Mouse (Mus musculus): ENCODE measurements around the gene Reck.

DNA sequence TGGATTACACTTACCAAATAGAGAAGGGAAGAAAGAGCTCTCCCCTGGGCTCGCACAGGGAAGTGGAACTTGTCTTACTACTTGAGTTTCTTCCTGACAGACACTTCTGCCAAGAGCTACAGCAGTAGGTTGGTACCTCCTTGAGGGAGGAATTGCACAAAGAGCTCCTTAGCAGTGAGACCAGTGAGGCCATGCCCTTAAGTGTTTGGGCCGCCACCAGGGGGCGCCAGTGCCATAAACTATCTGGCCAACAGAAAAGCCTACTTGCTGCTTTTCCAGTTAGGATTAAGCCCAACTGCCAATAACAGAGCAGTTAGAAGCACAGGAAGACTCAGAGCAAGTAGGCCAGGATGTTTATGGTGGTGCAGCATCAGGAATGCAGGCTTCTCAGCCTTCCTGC is 50.4 kb downstream of the Reck start:
- TF ChIP-seq CTCF (IDR thresholded peaks at IDR 0.05; ENCODE audit: low read depth) (peak; percentile 97), EP300 (IDR thresholded peaks at IDR 0.05; ENCODE audit: low read depth) (no peak)

All from liver, embryonic 14.5 days (tissue).